Mouse (Mus musculus) liver, adult 2 months (tissue): Measurements from ENCODE around the gene Fkbp1a. TPM values are rescaled to one million over a fixed set of nuclear protein-coding genes. Genes with fewer than 3 reads are reported as not detected.

ENCODE experiments used
- DNase-seq: peaks from one replicate; pipeline ENCODE4 v3.0.0-alpha.2; 2011; ENCODE audit warnings: low read depth, low spot score; ENCODE audit errors: extremely low read depth
- H3K27ac ChIP-seq: fragments of 200-500 bp; replicated peaks from 2 replicates; pipeline ENCODE4 v1.5.1; 2012; ENCODE audit warnings: low read depth, mild to moderate bottlenecking, control low read depth, inconsistent platforms, low read length; ENCODE audit not compliant: insufficient read depth
- H3K27me3 ChIP-seq: fragments of 200-500 bp; 2 replicates; pipeline ENCODE4 v1.6.1; 2012; ENCODE audit warnings: mild to moderate bottlenecking, moderate library complexity, low read length, inconsistent platforms; ENCODE audit not compliant: control insufficient read depth, insufficient read depth
- H3K36me3 ChIP-seq: fragments of 200-500 bp; 2 replicates; pipeline ENCODE4 v1.6.1; 2012; ENCODE audit warnings: low read length, inconsistent platforms; ENCODE audit not compliant: control insufficient read depth, insufficient read depth
- H3K4me1 ChIP-seq: fragments of 200-500 bp; 2 replicates; pipeline ENCODE4 v1.6.1; 2011; ENCODE audit warnings: low read length; ENCODE audit not compliant: control insufficient read depth, insufficient read depth
- H3K4me3 ChIP-seq: fragments of 200-500 bp; 2 replicates; pipeline ENCODE4 v1.5.1; 2011; ENCODE audit warnings: low read depth, mild to moderate bottlenecking, control low read depth, low read length, moderate library complexity; ENCODE audit not compliant: insufficient read depth
- H3K79me2 ChIP-seq: fragments of 200-500 bp; 2 replicates; pipeline ENCODE4 v1.6.1; 2012; ENCODE audit warnings: inconsistent platforms, mild to moderate bottlenecking, low read length, moderate library complexity; ENCODE audit not compliant: control insufficient read depth, insufficient read depth
- H3K9ac ChIP-seq: fragments of 200-500 bp; 2 replicates; pipeline ENCODE4 v1.6.1; 2012; ENCODE audit warnings: low read depth, mild to moderate bottlenecking, control low read depth, inconsistent platforms, low read length
- CTCF ChIP-seq: fragments of 200-500 bp; IDR thresholded peaks from 2 replicates; pipeline ENCODE4 v1.5.1; 2011; ENCODE audit warnings: low read depth, low read length, control low read depth
- POLR2A ChIP-seq: fragments of 200-500 bp; IDR thresholded peaks from 2 replicates; pipeline ENCODE4 v1.6.1; 2011; ENCODE audit warnings: low read length, control low read depth; ENCODE audit not compliant: insufficient read depth; ENCODE audit errors: extremely low read depth
- WGBS: fragments of 180-500 bp; shearing (Covaris S2); methylation state at CpG from one replicate; pipeline ENCODE4 v1.1.7; 2018; 5-methylcytosine and 5-hydroxymethylcytosine counted together
- polyA plus RNA-seq: library from polyadenylated mRNA; depleted of rRNA; stranded (reverse); fragments of >200 nt; gene quantifications from 2 replicates; pipeline ENCODE4 v1.2.3, GENCODE M21; 2012
- total RNA-seq: library from RNA; depleted of rRNA; stranded (reverse); fragments of >200 nt; gene quantifications from 2 replicates; pipeline ENCODE4 v1.2.3, GENCODE M21; 2014

Gene Fkbp1a
- total and polyA plus RNA-seq, 2 experiments = 14.2 to 25.9 TPM

GRCm38 (mm10) chr2:151574607-151575006, 32.3 kb downstream of the Fkbp1a start:
- Histone ChIP-seq H3K9ac (no peak overlapping the region), H3K36me3 (no peaks in the 10 kb centered on the region), H3K27ac (no peak overlapping the region), H3K4me1 (peaks cover 8% of the 10 kb centered on the region), H3K4me3 (no peak overlapping the region), H3K27me3 (no peaks in the 10 kb centered on the region), H3K79me2 (no peaks in the 10 kb centered on the region)
- TF ChIP-seq CTCF (no peak), POLR2A (no peak)
- no peak for DNase-seq
- 93% methylated on average over 5 of the region's 5 CpGs for WGBS

- no peak overlapping the region for H3K27ac ChIP-seq
- no peaks in the 10 kb centered on the region for H3K79me2 ChIP-seq
- DNase-seq = peak; percentile 16
- no peaks in the 10 kb centered on the region for H3K27me3 ChIP-seq
- WGBS = 38% methylated on average over 7 of the region's 7 CpGs
- H3K36me3 ChIP-seq = no peaks in the 10 kb centered on the region
- H3K9ac ChIP-seq = no peak overlapping the region
- no peak for TF ChIP-seq POLR2A
- 0 out of 2 replicates have a peak, but pooled peaks have one; percentile 11 for TF ChIP-seq CTCF
- H3K4me3 ChIP-seq = no peak overlapping the region
- H3K4me1 ChIP-seq = peaks cover 8% of the 10 kb centered on the region
These were observed 32.9 kb downstream of the Fkbp1a start for GRCm38 (mm10) chr2:151575119-151575698.

- no peak overlapping the region for H3K27ac ChIP-seq
- peak overlapping the region; percentile 40 for H3K9ac ChIP-seq
- peak; percentile 59 for DNase-seq
- no peaks in the 10 kb centered on the region for H3K27me3 ChIP-seq
- TF ChIP-seq POLR2A (0 out of 2 replicates have a peak, but pooled peaks have one; percentile 33), CTCF (no peak)
- H3K4me1 ChIP-seq = peaks cover 8% of the 10 kb centered on the region
- peak overlapping the region; percentile 47 for H3K4me3 ChIP-seq
- H3K79me2 ChIP-seq = no peaks in the 10 kb centered on the region
- H3K36me3 ChIP-seq = no peaks in the 10 kb centered on the region
- WGBS = 4% methylated on average over 38 of the region's 38 CpGs
These were observed 33.6 kb downstream of the Fkbp1a start for GRCm38 (mm10) chr2:151575699-151576389.

- peaks cover 6% of the 10 kb centered on the region for H3K4me1 ChIP-seq
- DNase-seq = no peak
- 77% methylated on average over 4 of the region's 4 CpGs for WGBS
- no peaks in the 10 kb centered on the region for H3K36me3 ChIP-seq
- no peak overlapping the region for H3K4me3 ChIP-seq
- no peaks in the 10 kb centered on the region for H3K79me2 ChIP-seq
- TF ChIP-seq CTCF = no peak
- no peak for TF ChIP-seq POLR2A
- H3K27me3 ChIP-seq = no peaks in the 10 kb centered on the region
- no peak overlapping the region for H3K27ac ChIP-seq
- H3K9ac ChIP-seq = no peak overlapping the region
These were observed 36.9 kb downstream of the Fkbp1a start for GRCm38 (mm10) chr2:151579183-151579582.

GRCm38 (mm10) chr2:151580945-151581344, 38.7 kb downstream of the Fkbp1a start:
- H3K9ac ChIP-seq = no peak overlapping the region
- TF ChIP-seq POLR2A (no peak), CTCF (no peak)
- no peak overlapping the region for H3K27ac ChIP-seq
- H3K27me3 ChIP-seq = no peaks in the 10 kb centered on the region
- WGBS = 39% methylated on average over 1 of the region's 1 CpGs
- H3K4me1 ChIP-seq = peaks cover 3% of the 10 kb centered on the region; the same call in 1 of the 2 replicates
- no peak overlapping the region for H3K4me3 ChIP-seq
- H3K36me3 ChIP-seq = no peaks in the 10 kb centered on the region
- DNase-seq = no peak
- no peaks in the 10 kb centered on the region for H3K79me2 ChIP-seq

GRCm38 (mm10) chr2:151585934-151586333, 43.7 kb downstream of the Fkbp1a start:
- H3K4me1 ChIP-seq = no peaks in the 10 kb centered on the region
- no peak overlapping the region for H3K4me3 ChIP-seq
- H3K27ac ChIP-seq = no peak overlapping the region
- no peaks in the 10 kb centered on the region for H3K27me3 ChIP-seq
- WGBS = 47% methylated on average over 3 of the region's 3 CpGs
- H3K9ac ChIP-seq = no peak overlapping the region
- no peak for TF ChIP-seq POLR2A
- TF ChIP-seq CTCF = peak; percentile 42
- no peaks in the 10 kb centered on the region for H3K36me3 ChIP-seq
- no peak for DNase-seq
- H3K79me2 ChIP-seq = no peaks in the 10 kb centered on the region
